Mouse (Mus musculus) spleen, adult 2 months (tissue): ENCODE measurements at regions not wholly inside any gene's neighbourhood (a gene's known extent, or its start where the extent isn't known, plus 50 kb on each side); places are given as distances from the start of the nearest gene placed in this dataset.

Experiments used
- CTCF ChIP-seq: fragments of 200-500 bp; IDR thresholded peaks from 2 replicates; pipeline ENCODE4 v1.5.1; 2011; ENCODE audit warnings: mild to moderate bottlenecking, inconsistent platforms; ENCODE audit not compliant: insufficient read depth, insufficient read length, insufficient replicate concordance; ENCODE audit errors: extremely low read depth
- POLR2A ChIP-seq: fragments of 200-500 bp; IDR thresholded peaks from 2 replicates; pipeline ENCODE4 v1.6.1; 2011; ENCODE audit warnings: low read depth, low read length, inconsistent platforms

DNA sequence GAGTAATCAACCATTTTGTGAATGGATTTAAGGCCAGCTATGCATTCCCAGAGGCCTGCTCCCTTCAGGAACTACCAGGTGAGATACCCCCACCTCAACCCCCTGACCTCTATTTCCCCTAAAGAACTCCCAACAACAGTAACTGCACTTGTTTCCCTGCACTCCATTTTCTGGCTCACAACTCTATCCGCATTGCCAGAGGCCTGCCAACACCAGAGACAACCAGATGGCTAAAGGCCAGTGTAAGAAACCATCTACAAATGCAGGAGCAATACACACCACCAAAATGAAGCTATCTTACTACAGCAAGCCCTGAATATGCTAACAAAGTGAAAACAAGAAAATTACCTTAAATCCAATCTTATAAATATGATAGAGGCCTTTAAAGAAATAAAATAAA lies 77.7 kb upstream of the Slc13a1 start:
- TF ChIP-seq CTCF (no peak), POLR2A (no peak)
